Mouse (Mus musculus): ENCODE measurements around the gene Mfng.

The Mfng gene

DNA sequence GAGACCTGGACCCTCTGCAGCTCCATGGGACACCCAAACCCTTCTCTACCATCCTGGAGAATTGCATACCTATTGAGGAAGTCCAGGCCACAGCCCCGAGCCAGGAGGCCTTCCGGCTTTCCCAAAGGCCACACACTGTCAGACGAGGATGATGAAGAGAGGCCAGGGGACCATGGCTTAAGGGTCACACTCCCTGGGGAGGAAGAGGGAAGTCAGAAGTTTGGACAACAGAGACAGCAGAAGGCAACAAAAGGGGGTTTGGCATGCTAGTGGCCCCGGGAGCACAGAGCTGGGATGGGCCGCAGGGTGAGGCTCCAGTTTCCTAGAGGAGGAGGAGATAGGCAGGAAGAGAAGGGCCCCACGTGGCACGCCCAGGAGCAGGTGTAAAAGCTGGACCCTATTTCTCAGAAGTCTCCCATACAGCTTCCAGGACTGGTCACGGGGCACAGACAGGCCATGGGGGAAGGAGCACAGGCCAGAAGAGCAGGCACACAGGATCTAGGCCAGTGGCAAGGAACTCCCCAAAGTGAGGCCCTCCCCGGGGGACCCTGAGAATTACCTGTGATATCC is 14.1 kb upstream of the Mfng start:
- no peak for DNase-seq (ENCODE audit: low spot score)

DNA sequence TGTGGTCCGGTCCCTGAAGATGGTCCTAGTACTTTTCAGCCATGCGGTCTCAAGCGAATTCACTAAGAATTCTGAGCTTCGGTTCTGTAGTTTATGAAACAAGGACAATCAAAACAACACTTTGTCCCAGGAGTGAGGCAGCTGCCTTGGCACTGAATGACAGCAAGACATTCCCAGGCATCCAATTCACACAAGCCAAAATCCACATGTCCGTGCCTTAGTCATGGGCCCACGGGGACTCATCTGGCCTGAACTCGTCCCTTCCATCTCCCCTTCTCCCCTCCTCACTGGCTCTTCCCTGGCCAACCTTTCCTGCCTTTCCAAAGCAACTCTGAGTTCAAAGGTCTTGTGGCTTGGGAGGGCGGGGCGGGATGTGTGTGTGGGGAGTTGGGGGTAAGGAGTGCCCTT is 13.1 kb upstream of the Mfng start:
- no peak for DNase-seq (ENCODE audit: low spot score)

DNA sequence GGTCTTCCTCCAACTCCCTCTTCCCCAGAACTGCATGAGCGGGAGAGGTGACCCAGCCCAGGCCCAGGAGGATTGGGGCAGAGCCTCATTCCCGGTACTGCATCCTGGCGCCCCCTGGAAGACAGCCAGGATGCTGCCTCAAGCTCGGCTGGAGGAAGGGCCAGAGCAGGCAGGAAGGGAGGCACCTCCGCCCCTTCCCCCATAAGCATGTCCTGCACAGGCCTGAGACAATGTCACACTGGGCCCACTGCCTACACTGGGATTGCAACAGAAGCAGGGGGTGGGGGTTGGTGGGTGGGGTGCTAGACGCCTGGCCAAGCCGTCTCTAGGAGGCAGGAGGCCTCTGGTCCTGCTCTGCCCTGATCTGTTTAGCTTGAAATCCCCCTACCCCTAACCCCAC is 12.7 kb upstream of the Mfng start:
- peak; percentile 50 for DNase-seq (ENCODE audit: low spot score)

DNA sequence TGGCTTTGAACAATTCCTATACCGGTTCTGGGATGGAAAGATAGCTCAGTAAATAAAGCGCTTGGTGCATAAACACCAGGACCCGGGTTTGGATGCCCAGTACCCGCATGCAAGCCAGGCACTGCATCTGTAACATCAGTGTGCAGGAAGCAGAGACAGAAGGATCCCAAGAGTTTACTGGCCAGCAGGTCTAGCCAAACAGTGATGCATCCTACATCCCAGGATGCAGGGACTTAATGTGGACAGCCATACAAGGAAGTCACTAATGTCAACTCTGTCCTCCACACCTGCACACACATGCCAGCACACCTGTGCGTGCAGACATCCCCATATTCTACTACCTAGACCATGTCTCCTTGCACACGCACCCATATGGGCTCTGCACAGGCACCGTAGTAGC is 12.0 kb upstream of the Mfng start:
- no peak for DNase-seq (ENCODE audit: low spot score)

DNA sequence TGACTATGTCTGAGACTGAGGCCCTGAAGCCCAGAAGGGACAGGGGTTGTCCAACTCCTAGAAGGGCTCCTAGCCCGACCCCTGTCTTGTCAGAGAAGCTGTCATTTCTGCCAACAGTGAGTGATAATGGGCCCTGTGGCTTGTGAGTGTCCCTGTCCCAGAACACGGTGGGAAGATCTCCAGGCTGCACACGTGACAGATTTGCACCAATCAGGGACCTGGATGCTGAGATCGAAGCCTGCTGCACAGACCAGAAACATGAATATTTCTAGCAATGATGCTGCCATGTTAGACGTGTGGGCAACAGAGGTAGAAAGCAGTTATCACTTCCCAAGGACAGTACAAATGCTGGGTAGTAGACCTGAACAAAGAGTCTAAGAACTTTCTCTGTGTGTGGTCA is 11.2 kb upstream of the Mfng start:
- no peak for DNase-seq (ENCODE audit: low spot score)

DNA sequence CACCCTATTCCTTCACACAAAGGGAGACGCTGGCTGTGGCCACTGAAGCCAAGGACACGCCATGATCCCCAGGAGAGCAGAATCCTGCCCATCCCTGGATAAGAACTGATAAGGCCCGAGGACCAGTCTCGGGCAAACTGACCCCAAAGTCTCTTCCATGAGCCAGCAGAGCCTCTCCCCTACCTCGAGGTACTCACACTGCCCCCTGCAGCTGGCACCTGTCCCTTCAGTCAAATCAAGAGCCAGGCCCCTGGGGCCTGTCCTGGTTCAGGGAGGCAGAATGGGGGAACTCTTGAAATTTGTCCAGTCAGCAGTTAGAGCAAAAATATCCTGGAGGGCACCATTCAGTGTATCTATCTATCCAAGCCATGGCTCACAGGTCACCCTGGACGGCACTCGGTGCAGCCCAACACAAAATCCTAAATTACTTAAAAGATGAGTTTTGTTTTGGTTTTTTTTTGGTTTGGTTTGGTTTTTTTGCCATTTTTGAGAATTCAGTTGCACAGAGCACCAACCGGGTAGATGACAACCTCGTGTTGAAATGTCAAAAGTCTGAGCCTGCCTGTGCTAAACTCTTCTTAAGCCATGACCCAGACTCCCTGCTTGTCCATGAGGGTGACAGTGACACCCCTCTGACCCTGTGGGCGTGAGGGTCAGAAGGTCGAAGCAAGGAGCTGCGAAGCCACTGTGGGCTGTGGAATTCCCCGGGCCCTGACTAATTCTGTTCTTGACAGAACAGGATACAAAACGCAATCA is 9.3 kb upstream of the Mfng start:
- no peak for DNase-seq (ENCODE audit: low spot score)

DNA sequence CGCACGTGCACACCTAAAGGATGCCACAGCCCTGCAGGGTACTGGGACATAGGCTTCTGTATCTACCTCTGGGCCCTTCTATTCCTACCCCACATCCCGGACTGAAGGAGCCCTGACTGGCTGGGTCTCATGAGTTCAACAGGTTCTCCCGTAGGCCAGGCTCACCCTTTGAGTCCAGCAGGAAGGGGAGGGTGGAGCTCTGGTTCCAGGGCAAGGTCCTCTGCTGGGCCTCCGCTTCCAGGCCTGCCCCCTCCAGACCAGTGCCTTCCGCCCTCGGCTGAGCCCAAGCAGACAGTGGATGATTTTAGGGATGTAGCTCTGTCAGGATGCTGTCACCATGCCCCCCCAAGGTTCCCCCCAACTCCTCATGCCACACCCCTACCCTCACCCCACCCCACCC is 7.6 kb upstream of the Mfng start:
- DNase-seq (ENCODE audit: low spot score), result no peak

DNA sequence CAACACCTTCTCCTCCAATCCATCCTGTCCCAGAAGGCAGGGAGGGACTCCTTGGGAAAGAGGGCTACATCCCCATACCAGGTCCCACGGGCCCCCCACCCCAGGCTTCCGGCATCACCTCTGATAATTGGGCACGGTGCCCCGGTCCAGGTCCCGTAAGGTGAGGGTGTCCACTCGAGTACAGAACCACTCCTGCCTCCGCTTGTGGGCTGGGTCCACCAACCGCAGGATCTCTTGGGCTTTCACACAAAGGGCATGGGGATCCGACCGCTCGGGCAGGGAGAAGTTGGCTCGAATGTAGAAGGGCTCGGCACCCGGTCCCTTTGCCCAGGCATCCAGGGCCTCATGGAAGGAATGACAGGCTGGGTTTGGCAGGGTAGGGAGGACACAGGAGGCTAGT is 7.1 kb upstream of the Mfng start:
- DNase-seq (ENCODE audit: low spot score), result no peak

DNA sequence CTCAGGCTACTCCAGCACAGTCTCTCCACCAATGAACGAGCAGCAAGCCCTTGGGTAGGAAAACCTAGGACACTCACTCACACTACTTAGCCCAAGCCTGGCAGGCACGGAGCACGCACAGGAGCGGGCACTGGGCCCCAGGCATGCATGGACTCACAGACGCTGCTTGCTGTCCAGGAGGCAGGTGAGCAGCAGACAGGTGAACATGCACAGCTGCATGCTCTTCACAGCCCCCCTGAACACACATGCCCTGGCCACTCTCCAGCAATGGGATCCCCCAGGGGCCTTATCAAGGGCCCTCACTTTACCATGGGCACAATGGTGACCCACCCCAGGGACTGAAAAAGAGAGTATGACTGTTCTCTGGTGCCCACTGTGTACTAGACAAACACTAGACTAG is 6.4 kb upstream of the Mfng start:
- DNase-seq (ENCODE audit: low spot score), result no peak

DNA sequence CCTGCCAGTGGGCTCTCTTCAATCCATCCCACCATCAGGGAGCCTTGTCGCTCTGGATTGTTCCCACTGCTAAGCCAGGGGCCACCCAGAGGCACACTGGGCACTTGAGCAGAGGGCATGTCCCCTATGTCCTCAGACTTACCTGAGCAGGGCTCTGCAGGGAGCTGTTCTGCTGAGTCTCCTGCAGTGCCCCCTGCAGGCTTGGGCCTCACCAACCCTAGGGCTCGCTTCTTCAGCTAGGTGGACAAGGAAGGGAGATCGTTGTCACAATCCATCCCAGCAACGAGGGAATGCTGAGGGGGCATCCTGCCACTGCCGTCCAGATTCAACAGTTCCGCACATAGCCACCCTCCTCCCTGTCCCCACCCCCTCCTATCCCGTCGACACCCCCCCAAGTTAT is 6.0 kb upstream of the Mfng start:
- no peak for DNase-seq (ENCODE audit: low spot score)

DNA sequence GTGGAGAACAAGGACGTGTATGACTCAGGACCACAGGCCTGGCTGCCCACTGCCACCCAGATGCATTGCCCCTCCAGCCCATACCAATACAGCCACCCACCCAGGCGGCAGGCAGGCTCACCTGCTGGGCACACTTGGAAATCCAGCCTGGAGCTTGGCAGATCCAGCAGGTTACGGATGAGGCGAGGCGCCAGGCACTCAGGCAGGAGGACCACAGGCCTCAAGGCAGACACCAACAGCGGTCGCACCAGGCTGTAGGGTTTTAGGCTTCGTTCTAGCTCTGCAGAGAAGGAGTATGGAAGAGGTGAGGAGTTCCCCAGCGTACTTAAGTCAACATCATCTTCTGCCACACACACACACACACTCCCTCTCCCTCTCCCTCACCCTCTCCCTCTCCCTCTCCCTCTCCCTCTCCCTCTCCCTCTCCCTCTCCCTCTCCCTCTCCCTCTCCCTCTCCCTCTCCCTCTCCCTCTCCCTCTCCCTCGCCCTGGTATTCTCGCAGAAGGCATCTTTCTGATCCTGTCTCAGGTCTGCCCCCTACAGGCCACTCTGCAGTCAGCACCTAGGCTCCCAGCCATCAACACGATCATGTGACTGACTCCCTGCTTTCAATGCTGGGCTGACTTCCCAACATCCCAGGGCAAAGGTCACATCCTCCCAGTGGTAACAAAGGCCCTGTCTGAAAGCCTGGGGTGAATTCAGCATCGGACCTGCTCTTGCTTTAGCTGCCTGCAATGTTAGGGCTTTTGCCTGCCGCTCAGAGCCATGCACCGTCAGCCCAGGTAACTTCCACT is 5.0 kb upstream of the Mfng start:
- peak; percentile 96 for DNase-seq (ENCODE audit: low spot score)

DNA sequence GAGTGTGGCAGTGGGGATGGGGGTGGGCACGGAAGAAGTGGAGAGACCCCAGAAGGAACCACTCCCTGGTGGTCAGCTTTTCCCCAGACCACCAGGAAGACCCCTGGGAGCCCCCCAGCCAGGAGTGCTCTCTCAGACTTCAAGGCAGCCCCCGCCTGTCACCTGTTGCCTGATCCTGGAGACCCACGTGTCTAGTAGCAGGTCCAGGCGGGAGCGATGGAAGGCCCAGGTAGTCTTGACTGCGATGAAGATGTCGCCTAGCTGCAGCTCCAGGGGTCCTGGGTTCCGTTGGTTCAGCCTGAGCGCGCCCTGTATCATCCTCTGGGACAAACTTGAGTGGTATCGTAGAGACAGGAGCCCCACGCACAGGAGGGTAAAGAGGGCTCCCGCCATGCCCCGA is 419 bp downstream of the Mfng start:
- DNase-seq (ENCODE audit: low spot score), result no peak

DNA sequence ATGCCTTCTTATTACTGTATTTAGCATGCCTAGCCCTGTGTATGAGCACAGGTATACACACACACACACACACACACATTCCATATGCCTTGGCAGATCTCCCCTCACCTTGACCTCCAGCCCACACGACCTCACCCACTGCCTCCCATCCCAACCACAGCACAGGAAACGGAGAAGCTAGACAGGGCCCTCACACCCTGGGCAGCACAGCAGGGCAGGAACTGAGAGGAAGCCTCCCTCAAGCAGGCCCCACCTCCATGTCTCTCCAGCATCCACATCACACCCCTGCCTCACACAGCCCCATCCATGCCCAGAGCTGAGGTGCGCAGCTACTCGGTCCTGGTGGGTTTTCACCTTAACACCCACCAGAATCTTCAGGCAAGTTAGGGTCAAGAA is 909 bp downstream of the Mfng start:
- no peak for DNase-seq (ENCODE audit: low spot score)

DNA sequence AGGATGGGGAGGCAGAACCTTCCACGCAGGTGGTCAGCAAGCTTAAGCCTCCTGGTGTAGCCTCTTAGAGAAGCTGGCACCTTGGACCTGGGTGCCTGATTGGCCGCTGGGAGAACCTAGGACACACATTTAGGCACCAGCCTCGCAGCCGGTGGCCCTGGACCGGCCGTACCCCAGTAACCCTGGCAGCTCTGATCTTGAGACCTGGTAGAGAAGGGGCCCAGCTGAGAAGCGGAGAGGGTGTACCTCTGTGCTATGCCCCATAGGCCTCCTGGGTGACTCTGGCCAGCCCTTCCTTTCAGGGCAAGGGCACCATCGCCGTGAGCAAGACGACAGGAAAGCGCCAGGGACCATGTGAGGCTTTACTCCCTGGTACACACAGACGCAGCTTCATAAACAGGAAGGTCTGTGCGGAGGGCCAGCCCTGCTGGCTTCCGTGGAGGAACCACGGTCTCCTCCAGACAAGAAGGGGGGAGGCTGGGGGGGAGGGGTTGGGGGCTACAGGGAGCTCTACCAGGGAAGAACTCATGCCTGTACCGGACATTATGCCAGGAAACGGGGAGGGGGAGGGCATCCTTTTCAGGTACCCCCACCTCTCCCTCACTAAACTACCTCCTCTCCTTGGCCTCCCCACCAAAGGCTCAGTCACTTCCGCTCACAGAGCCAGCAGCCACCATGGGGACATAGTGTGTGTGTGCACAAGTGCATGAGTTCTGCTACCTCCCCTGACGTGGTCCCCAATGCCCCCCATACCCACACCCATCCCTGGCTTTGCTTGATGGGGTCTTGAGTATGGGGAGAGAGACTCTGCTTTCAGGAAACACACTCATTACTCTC is 1.5 kb downstream of the Mfng start:
- DNase-seq (ENCODE audit: low spot score), result no peak

DNA sequence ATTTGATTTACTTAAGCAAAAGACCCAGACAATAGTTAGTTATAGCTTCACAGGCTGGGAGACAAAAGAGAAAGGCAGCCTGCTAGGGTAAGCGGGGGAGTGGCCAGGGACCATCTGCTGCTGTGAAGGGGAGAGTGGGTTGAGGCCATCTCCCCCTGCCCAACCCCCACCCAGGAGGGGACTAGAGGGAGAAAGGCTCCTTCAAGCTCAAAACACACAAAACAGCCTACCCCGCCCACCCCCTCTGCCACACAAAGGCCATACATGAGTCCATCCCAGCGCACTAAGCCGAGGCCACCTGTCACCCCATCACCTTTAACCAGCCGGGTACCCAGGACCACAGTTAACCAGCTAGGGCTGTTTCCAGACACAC is 2.3 kb downstream of the Mfng start:
- peak; percentile 73 for DNase-seq (ENCODE audit: low spot score)

DNA sequence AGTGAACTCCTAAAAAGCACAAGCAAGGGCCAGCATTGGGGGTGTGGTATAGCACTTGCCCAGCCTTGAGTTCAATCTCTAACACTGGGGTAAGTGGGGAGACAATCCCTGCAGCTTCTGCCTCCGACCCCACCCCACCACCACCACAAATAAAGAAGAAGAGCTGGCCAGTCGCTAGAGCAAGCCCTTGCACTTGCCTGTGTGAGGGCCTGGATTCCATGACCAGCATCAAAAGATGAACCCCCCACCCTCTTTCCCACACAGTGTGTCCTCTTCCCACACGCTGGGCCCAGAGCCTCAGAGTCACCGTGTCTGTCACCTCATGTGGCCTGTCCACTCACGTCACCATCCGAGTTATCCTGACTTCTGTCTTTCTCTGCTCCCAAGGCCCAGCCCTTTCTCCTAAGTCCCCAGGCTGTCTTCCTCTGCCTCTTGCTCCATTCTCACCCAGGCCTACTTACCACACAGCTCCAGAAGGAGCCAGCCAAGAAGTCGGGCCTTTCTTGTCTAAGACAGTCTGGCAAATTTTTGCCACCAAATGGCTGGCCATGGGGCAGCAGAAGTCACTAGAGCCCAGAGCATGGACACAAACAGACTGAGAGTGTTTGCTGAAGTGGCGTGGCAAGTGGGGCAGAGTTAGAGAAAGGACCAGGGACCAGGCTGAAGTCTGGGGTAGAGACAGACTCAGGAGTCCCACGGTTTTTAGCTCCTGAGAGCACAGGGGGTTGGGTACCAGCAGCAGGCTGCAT is 2.9 kb downstream of the Mfng start:
- DNase-seq (ENCODE audit: low spot score), result no peak

DNA sequence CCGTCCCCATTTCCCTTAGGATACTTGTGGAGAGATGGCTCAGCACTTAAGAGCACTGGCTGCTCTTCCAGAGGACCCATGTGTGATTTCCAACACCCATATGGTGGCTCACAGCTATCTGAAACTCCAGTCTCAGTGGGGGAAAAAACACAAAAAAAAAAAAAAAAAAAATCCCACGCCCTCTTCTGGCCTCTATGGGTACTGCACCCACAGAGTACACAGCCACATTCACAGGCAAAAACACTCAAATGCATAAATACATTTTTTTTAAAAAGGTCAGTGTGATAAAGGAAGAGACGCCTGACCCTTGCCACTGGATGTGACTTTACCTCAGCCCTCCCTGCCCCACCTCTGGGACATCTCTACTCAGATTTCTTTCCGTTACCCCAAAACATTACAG is 4.2 kb downstream of the Mfng start:
- no peak for DNase-seq (ENCODE audit: low spot score)

DNA sequence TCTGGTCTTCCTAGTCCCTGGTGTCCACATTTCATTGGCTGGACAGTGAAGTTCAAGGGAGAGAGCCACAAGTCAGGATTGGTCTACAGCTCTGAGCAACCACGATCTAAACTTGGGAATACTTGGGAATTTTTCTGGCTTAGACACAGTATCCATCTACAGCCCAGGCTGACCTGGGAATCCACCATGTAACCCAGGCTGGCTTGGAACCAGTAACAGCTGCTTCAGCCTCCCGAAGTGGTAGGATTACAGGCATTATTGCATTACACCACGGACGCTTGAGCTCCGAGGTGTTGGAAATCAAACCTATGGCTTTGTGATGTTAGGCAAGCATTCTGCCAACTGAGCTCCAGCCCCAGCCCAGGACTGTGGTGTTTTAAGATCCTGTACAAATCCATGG is 9.6 kb downstream of the Mfng start:
- no peak for DNase-seq (ENCODE audit: low spot score)

DNA sequence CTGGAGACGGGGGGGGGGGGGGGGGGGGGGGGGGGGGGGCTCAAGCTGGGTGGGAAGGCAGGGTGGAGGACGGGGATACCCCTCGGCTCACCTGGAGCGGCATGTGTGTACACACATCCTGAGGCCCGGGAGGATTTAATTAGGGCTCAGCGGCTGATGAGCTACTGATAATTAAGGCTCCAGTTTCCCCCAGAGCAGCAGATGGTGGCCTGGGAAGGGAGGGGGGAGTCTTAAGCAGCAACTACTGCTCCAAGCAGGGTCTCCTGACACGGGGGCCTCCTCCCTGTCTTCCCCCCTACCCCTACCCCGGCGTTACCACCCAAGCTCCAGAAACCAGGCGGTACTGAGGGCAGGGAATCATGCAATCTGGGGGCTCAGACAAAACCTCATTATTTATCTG is 10.1 kb downstream of the Mfng start:
- no peak for DNase-seq (ENCODE audit: low spot score)

DNA sequence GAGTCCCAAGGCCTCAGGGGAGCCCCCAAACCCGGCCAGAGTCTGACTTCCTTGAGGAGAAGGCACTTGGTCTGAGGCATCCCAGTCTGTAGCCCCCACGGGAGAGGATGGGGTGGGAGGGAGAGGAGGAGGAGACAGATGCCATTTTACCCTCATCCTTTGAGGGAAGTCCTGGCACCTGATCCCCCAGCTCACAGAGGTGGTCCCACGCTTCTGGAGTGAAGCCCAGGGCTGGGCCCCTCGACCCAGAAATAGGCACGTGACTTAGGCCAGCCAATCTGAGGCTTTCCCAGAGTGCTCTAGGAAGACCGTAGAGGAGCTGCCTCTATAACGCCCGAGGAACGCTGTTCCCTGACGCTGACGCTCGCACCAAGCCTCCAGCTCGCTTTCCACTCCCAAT is 12.2 kb downstream of the Mfng start:
- no peak for DNase-seq (ENCODE audit: low spot score)

DNA sequence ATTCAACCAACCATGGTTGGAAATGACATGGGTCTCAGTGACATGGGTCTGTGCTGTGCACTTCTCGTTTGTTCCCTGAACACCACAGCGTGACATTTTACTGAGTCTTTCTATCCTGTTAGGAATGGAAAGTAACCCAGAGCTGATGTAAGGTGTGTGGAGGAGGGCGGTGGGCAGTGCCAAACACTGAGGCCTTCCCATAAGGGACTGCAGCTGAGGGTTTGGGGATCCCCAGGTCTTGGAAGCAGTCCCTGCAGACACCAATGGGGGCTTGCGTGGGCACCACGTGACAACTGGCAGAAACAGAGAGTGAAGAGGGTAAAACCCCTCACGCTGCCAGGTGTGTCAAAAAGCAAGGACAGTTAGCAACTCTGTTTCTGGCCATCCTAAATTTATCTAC is 15.1 kb downstream of the Mfng start:
- DNase-seq (ENCODE audit: low spot score), result no peak
